Mouse (Mus musculus) embryonic facial prominence, embryonic 14.5 days (tissue): ENCODE data around the gene Twnk. TPM values are rescaled to one million over a fixed set of nuclear protein-coding genes. Genes with fewer than 3 reads are reported as not detected.

ENCODE experiments used
- ATAC-seq: fragments of 200-750 bp; cut with Nextera tagmentation; 2 replicates; pipeline ENCODE4 v1.8.0; 2017; ENCODE audit warnings: low read depth, moderate number of reproducible peaks, moderate TSS enrichment
- DNase-seq: peaks from one replicate; pipeline ENCODE4 v3.0.0-alpha.2; 2015; ENCODE audit warnings: low spot score
- H3K27ac ChIP-seq: fragments of 300-500 bp; sonication (generic); replicated peaks from 2 replicates; pipeline ENCODE4 v1.5.1; 2014; ENCODE audit warnings: low read depth, mild to moderate bottlenecking, low read length, moderate library complexity
- H3K27me3 ChIP-seq: fragments of 300-500 bp; sonication (generic); replicated peaks from 2 replicates; pipeline ENCODE4 v1.6.1; 2014; ENCODE audit warnings: low read length; ENCODE audit not compliant: control insufficient read depth, insufficient read depth
- H3K36me3 ChIP-seq: fragments of 300-500 bp; sonication (generic); 2 replicates; pipeline ENCODE4 v1.6.1; 2014; ENCODE audit warnings: low read length, mixed read lengths; ENCODE audit not compliant: control insufficient read depth, insufficient read depth
- H3K4me1 ChIP-seq: fragments of 300-500 bp; sonication (generic); 2 replicates; pipeline ENCODE4 v1.6.1; 2014; ENCODE audit warnings: antibody characterized with exemption, low read length; ENCODE audit not compliant: control insufficient read depth, insufficient read depth
- H3K4me2 ChIP-seq: fragments of 300-500 bp; sonication (generic); 2 replicates; pipeline ENCODE4 v1.6.1; 2014; ENCODE audit warnings: low read depth, mild to moderate bottlenecking, low read length, moderate library complexity, mixed read lengths
- H3K4me3 ChIP-seq: fragments of 300-500 bp; sonication (generic); 2 replicates; pipeline ENCODE4 v1.5.1; 2014; ENCODE audit warnings: low read depth, mild to moderate bottlenecking, low read length
- H3K9ac ChIP-seq: fragments of 300-500 bp; sonication (generic); 2 replicates; pipeline ENCODE4 v1.6.1; 2014; ENCODE audit warnings: low read depth, mild to moderate bottlenecking, low read length, moderate library complexity, mixed read lengths
- H3K9me3 ChIP-seq: fragments of 300-500 bp; sonication (generic); 2 replicates; pipeline ENCODE4 v1.6.1; 2016; ENCODE audit warnings: low read length; ENCODE audit not compliant: control insufficient read depth
- whole genome bisulfite sequencing: fragments of 180-500 bp; shearing (Covaris S2); extraction: QIAGEN DNeasy Blood & Tissue Kit; methylation state at CpG from one replicate; pipeline ENCODE4 v1.1.7; 2014; 5-methylcytosine and 5-hydroxymethylcytosine counted together
- polyA plus RNA-seq: library from polyadenylated mRNA; unstranded; fragments of >200 nt; fragmentation: Nextera tagmentation; extraction: Ambion mirVana; gene quantifications from 2 replicates; pipeline ENCODE4 v1.2.1, GENCODE M21; 2014

The Twnk gene
- polyA plus RNA-seq, 1 experiment from 2014 or later = 10.5 TPM

- Histone ChIP-seq H3K9ac (no peak overlapping the region), H3K4me2 (no peak overlapping the region), H3K27me3 (no peaks in the 10 kb centered on the region), H3K4me1 (peaks cover 14% of the 10 kb centered on the region), H3K27ac (no peak overlapping the region), H3K36me3 (peaks cover 6% of the 10 kb centered on the region; the same call in 1 of the 2 replicates), H3K9me3 (no peaks in the 10 kb centered on the region), H3K4me3 (no peak overlapping the region)
- no peak for DNase-seq
- 44% methylated on average over 7 of the region's 7 CpGs for WGBS
- ATAC-seq = no peak
These were observed 13.2 kb upstream of the Twnk start for GRCm38 (mm10) chr19:44992246-44992645.

GRCm38 (mm10) chr19:44992712-44993111, 12.8 kb upstream of the Twnk start:
- Histone ChIP-seq H3K9ac (no peak overlapping the region), H3K4me1 (peaks cover 14% of the 10 kb centered on the region), H3K4me3 (no peak overlapping the region), H3K4me2 (no peak overlapping the region), H3K9me3 (no peaks in the 10 kb centered on the region), H3K27me3 (no peaks in the 10 kb centered on the region), H3K36me3 (peaks cover 11% of the 10 kb centered on the region; the same call in 1 of the 2 replicates), H3K27ac (no peak overlapping the region)
- 61% methylated on average over 6 of the region's 7 CpGs for WGBS
- DNase-seq = no peak
- ATAC-seq = no peak

- Histone ChIP-seq H3K4me3 (no peak overlapping the region), H3K9ac (no peak overlapping the region), H3K36me3 (peaks cover 43% of the 10 kb centered on the region), H3K27me3 (no peaks in the 10 kb centered on the region), H3K9me3 (no peaks in the 10 kb centered on the region), H3K4me1 (no peaks in the 10 kb centered on the region), H3K27ac (no peak overlapping the region), H3K4me2 (no peak overlapping the region)
- ATAC-seq (no peak), DNase-seq (no peak)
- WGBS = 85% methylated on average over 9 of the region's 11 CpGs
These were observed 7.7 kb upstream of the Twnk start for GRCm38 (mm10) chr19:44997786-44998185.

- ATAC-seq (no peak), DNase-seq (no peak)
- 85% methylated on average over 8 of the region's 8 CpGs for WGBS
- Histone ChIP-seq H3K4me1 (no peaks in the 10 kb centered on the region), H3K4me2 (no peak overlapping the region), H3K27me3 (no peaks in the 10 kb centered on the region), H3K36me3 (peaks cover 55% of the 10 kb centered on the region), H3K9me3 (no peaks in the 10 kb centered on the region), H3K27ac (no peak overlapping the region), H3K9ac (no peak overlapping the region), H3K4me3 (no peak overlapping the region)
These were observed 5.8 kb upstream of the Twnk start for GRCm38 (mm10) chr19:44999647-45000046.

GRCm38 (mm10) chr19:45002301-45002700, 3.2 kb upstream of the Twnk start:
- Histone ChIP-seq H3K4me1 (peaks cover 10% of the 10 kb centered on the region), H3K27ac (no peak overlapping the region), H3K36me3 (peaks cover 55% of the 10 kb centered on the region), H3K4me2 (no peak overlapping the region), H3K9ac (no peak overlapping the region), H3K9me3 (no peaks in the 10 kb centered on the region), H3K27me3 (no peaks in the 10 kb centered on the region), H3K4me3 (no peak overlapping the region)
- ATAC-seq = no peak
- no peak for DNase-seq
- WGBS = 77% methylated on average over 2 of the region's 3 CpGs

- WGBS = 90% methylated on average over 7 of the region's 7 CpGs
- no peaks in the 10 kb centered on the region for H3K27me3 ChIP-seq
- no peak for ATAC-seq
- H3K4me3 ChIP-seq = no peak overlapping the region
- no peaks in the 10 kb centered on the region for H3K9me3 ChIP-seq
- no peak overlapping the region for H3K4me2 ChIP-seq
- H3K4me1 ChIP-seq = peaks cover 13% of the 10 kb centered on the region
- peaks cover 55% of the 10 kb centered on the region for H3K36me3 ChIP-seq
- H3K27ac ChIP-seq = no peak overlapping the region
- DNase-seq = no peak
- peak overlapping the region; percentile 2; the same call in 1 of the 2 replicates for H3K9ac ChIP-seq
These were observed 1.5 kb upstream of the Twnk start for GRCm38 (mm10) chr19:45003740-45004516.

GRCm38 (mm10) chr19:45005957-45006712, 672 bp downstream of the Twnk start, which contains the start of gene Mrpl43:
TSS of gene Mrpl43 (minus strand) at chr19:45006442.
- Histone ChIP-seq H3K36me3 (peaks cover 53% of the 10 kb centered on the region), H3K4me3 (peak within 1 kb of the TSS; percentile 90), H3K9ac (peak within 1 kb of the TSS; percentile 82), H3K9me3 (no peaks in the 10 kb centered on the region), H3K27me3 (no peaks in the 10 kb centered on the region), H3K4me1 (peaks cover 13% of the 10 kb centered on the region), H3K4me2 (peak within 1 kb of the TSS; percentile 95), H3K27ac (peak within 1 kb of the TSS; percentile 75)
- WGBS = under 1% methylated on average over 60 of the region's 82 CpGs
- DNase-seq (peak; percentile 94), ATAC-seq (peak; percentile 93)

GRCm38 (mm10) chr19:45007021-45007420, 1.6 kb downstream of the Twnk start:
- H3K9ac ChIP-seq = peak overlapping the region; percentile 82
- DNase-seq (no peak), ATAC-seq (no peak)
- H3K4me3 ChIP-seq = peak overlapping the region; percentile 90
- H3K4me2 ChIP-seq = peak overlapping the region; percentile 95
- 38% methylated on average over 17 of the region's 17 CpGs for whole genome bisulfite sequencing
- peak overlapping the region; percentile 75 for H3K27ac ChIP-seq
- peaks cover 13% of the 10 kb centered on the region for H3K4me1 ChIP-seq
- H3K36me3 ChIP-seq = peaks cover 55% of the 10 kb centered on the region
- no peaks in the 10 kb centered on the region for H3K27me3 ChIP-seq
- no peaks in the 10 kb centered on the region for H3K9me3 ChIP-seq
